ENCODE assay signal across 19 mouse cellular contexts in the genomic region with DNA sequence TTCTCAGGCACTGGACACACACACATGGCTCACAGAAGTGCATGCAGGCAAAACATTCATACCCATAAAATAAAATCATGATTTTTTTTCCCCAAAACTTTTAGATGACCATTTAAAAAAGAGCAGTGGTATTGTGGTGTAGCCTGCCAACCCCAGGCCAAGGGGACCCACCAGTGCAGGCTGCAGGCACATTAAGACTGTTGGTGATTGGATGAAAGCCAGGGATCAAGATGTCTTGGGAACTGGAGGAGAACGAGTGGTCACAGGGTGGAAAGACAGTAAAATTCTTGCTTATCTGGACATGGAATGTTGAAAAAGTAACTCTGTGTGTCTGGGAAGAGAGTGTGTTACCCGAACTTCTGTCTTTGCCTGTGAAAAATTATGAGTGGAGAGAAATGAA. TPM values are rescaled to one million over a fixed set of nuclear protein-coding genes. Genes with fewer than 3 reads are reported as not detected.
"Had no signal": no experiment of that assay in that cellular context is flagged by ENCODE, and none has a peak within 500 bp of the region (broad histone marks: within the 10 kb centered on the region; RNA-seq: fewer than 3 reads in every experiment).

No protein-coding gene starts in this region.

- H3K9me3 ChIP-seq: limb, embryonic 15.5 days; liver, embryonic 12.5 days; lung, embryonic 15.5 days; midbrain, embryonic 10.5 days; neural tube, embryonic 12.5 days had no signal

- H3K27me3 ChIP-seq: limb, embryonic 15.5 days; liver, embryonic 12.5 days; lung, embryonic 15.5 days; neural tube, embryonic 12.5 days had no signal

- H3K4me3 ChIP-seq: left cerebral cortex, adult 2 months; limb, embryonic 15.5 days; liver, embryonic 12.5 days; lung, embryonic 15.5 days; midbrain, embryonic 10.5 days; myocyte; neural tube, embryonic 12.5 days had no signal

- H3K4me1 ChIP-seq: limb, embryonic 15.5 days; liver, embryonic 12.5 days; lung, embryonic 15.5 days; midbrain, embryonic 10.5 days; neural tube, embryonic 12.5 days had no signal

- H3K4me2 ChIP-seq: limb, embryonic 15.5 days; liver, embryonic 12.5 days; lung, embryonic 15.5 days; neural tube, embryonic 12.5 days had no signal

- H3K9ac ChIP-seq: limb, embryonic 15.5 days; liver, embryonic 12.5 days; lung, embryonic 15.5 days; neural tube, embryonic 12.5 days had no signal

- ATAC-seq: hindbrain, embryonic 16.5 days; inflammation-experienced regulatory T-cells, adult 6 months; intestine, postnatal 0 days; liver, embryonic 12.5 days had no signal

- H3K27ac ChIP-seq: left cerebral cortex, adult 2 months; limb, embryonic 15.5 days; liver, embryonic 12.5 days; lung, embryonic 15.5 days; midbrain, embryonic 10.5 days; neural tube, embryonic 12.5 days had no signal

- H3K36me3 ChIP-seq: limb, embryonic 15.5 days; liver, embryonic 12.5 days; lung, embryonic 15.5 days; midbrain, embryonic 10.5 days; neural tube, embryonic 12.5 days had no signal

- DNase-seq: lung, postnatal 4 days; midbrain, embryonic 14.5 days; retina, postnatal 1 day; right cerebral cortex, postnatal 4 days; spleen, adult 18-20 months; thymus, postnatal 4 days had no signal

RNA-seq across cellular contexts. Expression of a gene that starts 27.9 kb away (rescaled TPM):
- polyA plus RNA-seq: hindbrain, embryonic 16.5 days; inflammation-experienced regulatory T-cells, adult 6 months; intestine, postnatal 0 days; limb, embryonic 11.5 days; limb, embryonic 15.5 days; liver, embryonic 12.5 days; liver, embryonic 16.5 days; lung, embryonic 15.5 days; midbrain, embryonic 10.5 days; midbrain, embryonic 14.5 days; myocyte; neural tube, embryonic 12.5 days; stomach, embryonic 14.5 days had no signal
